Mouse (Mus musculus): ENCODE measurements around the gene Mrpl22. TPM values are rescaled to one million over a fixed set of nuclear protein-coding genes. Genes with fewer than 3 reads are reported as not detected.
"Not testable (repeated sequence)": the region's sequence is repeated elsewhere in the genome, so short reads cannot be mapped to it uniquely, and the experiment has no call there.

Gene Mrpl22
- polyA plus RNA-seq, 1 experiment from 2014 or later, result 137 TPM

DNA sequence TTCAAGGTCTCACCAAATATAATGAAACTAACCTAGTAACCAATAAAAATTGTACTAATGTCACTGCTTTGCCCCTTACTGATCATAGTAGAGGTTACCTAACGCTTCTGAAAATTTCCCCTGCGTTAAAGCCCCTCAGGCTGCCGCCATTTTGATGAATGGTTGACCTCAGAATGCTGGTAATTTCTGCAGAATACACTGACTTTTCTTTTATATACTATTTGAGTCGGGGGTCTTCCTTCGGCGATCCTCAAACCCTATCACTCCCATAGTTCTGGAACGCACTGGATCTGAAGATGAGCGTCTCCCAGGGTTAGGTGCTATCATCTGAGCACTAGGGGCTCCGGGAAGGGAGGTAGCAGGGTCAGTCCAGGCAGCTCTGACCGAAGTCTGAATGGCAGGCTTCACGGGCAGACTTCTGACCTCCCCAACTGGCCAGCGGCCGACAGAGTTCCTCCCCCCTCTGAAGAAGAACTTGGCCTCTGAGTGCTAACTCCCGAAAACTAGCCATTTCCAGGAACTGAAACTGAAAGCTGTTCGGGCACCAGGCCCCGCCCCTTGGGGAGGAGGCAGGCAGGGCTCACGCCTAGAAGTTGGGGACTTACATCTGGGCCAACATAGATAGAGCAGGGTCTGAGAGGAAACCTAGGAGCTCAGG, 43.1 kb downstream of the Mrpl22 start:
- Histone ChIP-seq H3K36me3 (no peaks in the 10 kb centered on the region), H3K9me3 (replicated peaks) (no peaks in the 10 kb centered on the region), H3K27me3 (replicated peaks) (no peaks in the 10 kb centered on the region), H3K27ac (peak overlapping the region; percentile 88), H3K4me1 (peaks cover 75% of the 10 kb centered on the region), H3K4me3 (peak overlapping the region; percentile 75), H3K4me2 (peak overlapping the region; percentile 81), H3K9ac (peak overlapping the region; percentile 82)
- ATAC-seq, result peak; percentile 94
- WGBS (ENCODE audit: insufficient replicate concordance), result 15% methylated on average over 17 of the region's 17 CpGs

GRCm38 (mm10) chr11:58215049-58215430, 43.6 kb downstream of the Mrpl22 start:
- not testable (repeated sequence) for H3K9me3 ChIP-seq (replicated peaks); H3K36me3 ChIP-seq; H3K27me3 ChIP-seq (replicated peaks); ATAC-seq
- Histone ChIP-seq H3K4me2 (peak overlapping the region; percentile 81), H3K4me3 (peak overlapping the region; percentile 75), H3K27ac (peak overlapping the region; percentile 88), H3K9ac (peak overlapping the region; percentile 82), H3K4me1 (peaks cover 75% of the 10 kb centered on the region)
- WGBS (ENCODE audit: insufficient replicate concordance), result 9% methylated on average over 2 of the region's 3 CpGs

DNA sequence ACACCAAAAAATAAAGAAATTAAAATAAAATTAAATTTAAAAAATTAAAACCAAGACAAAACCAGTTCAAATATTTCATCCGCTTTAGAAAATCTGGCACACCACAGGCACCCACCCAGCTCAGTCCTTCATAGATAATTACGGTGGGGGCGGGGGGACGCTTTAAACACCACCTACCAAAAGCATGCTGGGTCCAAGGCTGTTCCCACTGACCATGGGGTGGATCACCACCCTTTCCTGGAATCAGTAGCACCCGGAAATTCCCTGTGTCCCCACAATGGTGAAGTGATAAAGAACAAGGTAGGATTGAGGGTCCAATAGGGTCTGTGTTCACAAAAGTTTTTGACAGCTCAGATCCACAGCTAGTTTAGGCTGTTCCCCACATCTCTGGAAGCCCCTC, 44.4 kb downstream of the Mrpl22 start:
- H3K4me3 ChIP-seq, result 0 out of 2 replicates have a peak overlapping the region, but pooled peaks have one; percentile 3
- peak overlapping the region; percentile 17; the same call in 1 of the 2 replicates for H3K27ac ChIP-seq
- H3K27me3 ChIP-seq (replicated peaks), result no peaks in the 10 kb centered on the region
- peaks cover 68% of the 10 kb centered on the region for H3K4me1 ChIP-seq
- 65% methylated on average over 5 of the region's 5 CpGs for WGBS (ENCODE audit: insufficient replicate concordance)
- peak overlapping the region; percentile 81 for H3K4me2 ChIP-seq
- no peak overlapping the region for H3K9ac ChIP-seq
- no peaks in the 10 kb centered on the region for H3K9me3 ChIP-seq (replicated peaks)
- H3K36me3 ChIP-seq, result no peaks in the 10 kb centered on the region
- no peak for ATAC-seq

DNA sequence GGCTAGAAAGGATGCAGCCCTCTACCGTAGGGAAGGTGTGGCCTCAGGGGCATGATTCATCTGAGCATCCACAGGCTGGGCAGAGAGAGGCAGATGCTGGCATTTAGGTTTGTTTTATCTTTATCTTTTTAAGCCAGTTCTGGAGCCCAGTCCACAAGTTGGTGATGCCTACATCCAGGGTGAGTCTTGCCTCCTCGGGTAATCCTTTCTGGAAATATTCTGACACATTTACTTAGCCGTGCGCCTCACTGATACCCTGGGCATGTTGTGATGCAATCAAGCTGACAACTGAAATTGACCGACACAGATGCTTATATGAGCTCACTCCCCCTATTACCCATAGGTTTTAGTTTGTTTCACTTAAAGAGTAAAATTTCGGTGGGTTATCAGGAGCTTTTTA, 45.4 kb downstream of the Mrpl22 start:
- H3K4me1 ChIP-seq, result peaks cover 58% of the 10 kb centered on the region
- H3K4me3 ChIP-seq, result no peak overlapping the region
- no peak overlapping the region for H3K4me2 ChIP-seq
- 68% methylated on average over 6 of the region's 6 CpGs for WGBS (ENCODE audit: insufficient replicate concordance)
- no peaks in the 10 kb centered on the region for H3K9me3 ChIP-seq (replicated peaks)
- no peak overlapping the region for H3K27ac ChIP-seq
- H3K9ac ChIP-seq, result no peak overlapping the region
- no peaks in the 10 kb centered on the region for H3K27me3 ChIP-seq (replicated peaks)
- no peaks in the 10 kb centered on the region for H3K36me3 ChIP-seq
- no peak for ATAC-seq

DNA sequence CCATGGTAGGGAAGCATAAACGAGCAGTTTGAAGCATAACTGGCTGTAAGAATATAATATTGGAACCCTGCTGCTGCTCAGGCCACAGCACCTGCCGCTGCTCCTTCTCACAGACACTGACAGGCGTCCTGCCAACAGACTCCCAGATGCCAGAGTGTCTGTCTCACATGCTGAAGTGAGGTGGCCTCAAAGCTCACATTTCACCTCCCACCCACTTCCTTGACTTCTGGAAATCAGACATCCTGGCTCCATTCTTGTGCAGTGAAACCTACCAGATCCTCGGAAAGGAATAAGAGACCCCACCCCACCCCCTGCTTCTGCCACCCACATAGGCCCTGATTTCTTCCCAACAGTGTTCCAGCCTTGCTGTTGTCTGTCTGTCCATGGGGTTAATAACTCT, 52.3 kb downstream of the Mrpl22 start:
- Histone ChIP-seq H3K27ac (peak overlapping the region; percentile 17; the same call in 1 of the 2 replicates), H3K4me2 (no peak overlapping the region), H3K9me3 (replicated peaks) (no peaks in the 10 kb centered on the region), H3K27me3 (replicated peaks) (no peaks in the 10 kb centered on the region), H3K4me3 (no peak overlapping the region), H3K9ac (no peak overlapping the region), H3K4me1 (peaks cover 31% of the 10 kb centered on the region), H3K36me3 (no peaks in the 10 kb centered on the region)
- 27% methylated on average over 4 of the region's 4 CpGs for WGBS (ENCODE audit: insufficient replicate concordance)
- no peak for ATAC-seq

- Histone ChIP-seq H3K36me3 (no peaks in the 10 kb centered on the region), H3K27ac (peak overlapping the region; percentile 17; the same call in 1 of the 2 replicates), H3K4me1 (peaks cover 26% of the 10 kb centered on the region), H3K4me3 (no peak overlapping the region), H3K9ac (no peak overlapping the region), H3K4me2 (no peak overlapping the region), H3K27me3 (replicated peaks) (0 out of 2 replicates have a peak, but pooled peaks cover 2% of the 10 kb centered on the region), H3K9me3 (replicated peaks) (no peaks in the 10 kb centered on the region)
- 15% methylated on average over 7 of the region's 7 CpGs for WGBS (ENCODE audit: insufficient replicate concordance)
- no peak for ATAC-seq
These were observed 52.9 kb downstream of the Mrpl22 start for GRCm38 (mm10) chr11:58224313-58224712.

- 55% methylated on average over 2 of the region's 2 CpGs for WGBS (ENCODE audit: insufficient replicate concordance)
- H3K27ac ChIP-seq; H3K9ac ChIP-seq; H3K4me3 ChIP-seq; H3K27me3 ChIP-seq (replicated peaks); H3K9me3 ChIP-seq (replicated peaks); H3K4me2 ChIP-seq; H3K36me3 ChIP-seq; ATAC-seq: not testable (repeated sequence)
- H3K4me1 ChIP-seq, result peaks cover 26% of the 10 kb centered on the region
These were observed 53.4 kb downstream of the Mrpl22 start for GRCm38 (mm10) chr11:58224872-58225271.

GRCm38 (mm10) chr11:58225655-58226054, 54.2 kb downstream of the Mrpl22 start:
- 14% methylated on average over 5 of the region's 5 CpGs for WGBS (ENCODE audit: insufficient replicate concordance)
- Histone ChIP-seq H3K27me3 (replicated peaks) (peaks cover 8% of the 10 kb centered on the region; the same call in 1 of the 2 replicates), H3K4me3 (no peak overlapping the region), H3K9me3 (replicated peaks) (no peaks in the 10 kb centered on the region), H3K4me1 (peaks cover 26% of the 10 kb centered on the region), H3K36me3 (no peaks in the 10 kb centered on the region), H3K9ac (peak overlapping the region; percentile 22; the same call in 1 of the 2 replicates), H3K4me2 (peak overlapping the region; percentile 44), H3K27ac (no peak overlapping the region)
- peak; percentile 57; the same call in 1 of the 2 replicates for ATAC-seq

- no peak overlapping the region for H3K9ac ChIP-seq
- peaks cover 26% of the 10 kb centered on the region for H3K4me1 ChIP-seq
- H3K4me2 ChIP-seq, result no peak overlapping the region
- no peak for ATAC-seq
- H3K36me3 ChIP-seq, result no peaks in the 10 kb centered on the region
- no peak overlapping the region for H3K27ac ChIP-seq
- no peak overlapping the region for H3K4me3 ChIP-seq
- no peaks in the 10 kb centered on the region for H3K9me3 ChIP-seq (replicated peaks)
- peaks cover 8% of the 10 kb centered on the region; the same call in 1 of the 2 replicates for H3K27me3 ChIP-seq (replicated peaks)
These were observed 55.0 kb downstream of the Mrpl22 start for GRCm38 (mm10) chr11:58226425-58226824.

- H3K4me2 ChIP-seq; H3K27ac ChIP-seq; H3K9me3 ChIP-seq (replicated peaks); H3K4me3 ChIP-seq; H3K36me3 ChIP-seq; ATAC-seq; H3K9ac ChIP-seq: not testable (repeated sequence)
- WGBS (ENCODE audit: insufficient replicate concordance), result 69% methylated on average over 2 of the region's 2 CpGs
- Histone ChIP-seq H3K4me1 (peaks cover 25% of the 10 kb centered on the region), H3K27me3 (replicated peaks) (peaks cover 20% of the 10 kb centered on the region)
These were observed 56.6 kb downstream of the Mrpl22 start for GRCm38 (mm10) chr11:58228021-58228420.
